Mouse (Mus musculus) monocyte, adult 59 days (primary cell): ENCODE data around the gene Psme4. TPM values are rescaled to one million over a fixed set of nuclear protein-coding genes. Genes with fewer than 3 reads are reported as not detected.

Experiments
- total RNA-seq, 2 experiments: library from RNA; stranded (reverse); gene quantifications; one replicate each; pipeline ENCODE4 v1.2.4; 2023

Psme4 gene
- 10 to 100 TPM; 68.3 to 71.4 TPM for total RNA-seq

GRCm38 (mm10) chr11:30771267-30771903, at the start of gene Psme4:
Psme4 (plus strand) TSS chr11:30771726.

GRCm38 (mm10) chr11:30885171-30885871, 113.8 kb downstream of the Psme4 start, which contains the start of the genes Gpr75 and Asb3:
Gpr75 (plus strand) TSS chr11:30885358.
Asb3 (plus strand) TSS chr11:30885416.

Other genes starting within 250 kb of the Psme4 start
- gene Acyp2, start 122.1 kb upstream of the Psme4 start, total RNA-seq = 1 to 10 TPM; 2.0 to 4.1 TPM
- not detected for gene Gpr75, start 113.6 kb downstream of the Psme4 start, total RNA-seq
- gene Asb3, start 113.7 kb downstream of the Psme4 start, total RNA-seq = 10 to 100 TPM; 12.4 to 16.1 TPM
- gene Erlec1, start 182.6 kb downstream of the Psme4 start, total RNA-seq = 10 to 100 TPM; 27.0 to 28.7 TPM
- gene Chac2, start 214.6 kb downstream of the Psme4 start, total RNA-seq = 1 to 10 TPM; 2.4 to 2.7 TPM